Mouse (Mus musculus) lung, adult 10 weeks (tissue): ENCODE data around the gene Vangl1. TPM values are rescaled to one million over a fixed set of nuclear protein-coding genes. Genes with fewer than 3 reads are reported as not detected.

Experiments used
- polyA plus RNA-seq: library from polyadenylated mRNA; stranded (reverse); fragments of 350-450 nt; fragmentation: Illumina TruSeq; extraction: RNeasy Lipid Tissue Mini Kit (QIAGEN cat#74804); gene quantifications from one replicate; pipeline ENCODE4 v1.2.3, GENCODE M21; 2014; ENCODE audit warnings: low read depth, low replicate concordance; ENCODE audit not compliant: insufficient read depth

Vangl1 gene
- 7.2 TPM for polyA plus RNA-seq

GRCm38 (mm10) chr3:102203781-102204721, at the start of gene Vangl1:
TSS of gene Vangl1 (minus strand) at chr3:102204693.

Other genes with a start within 250 kb of the Vangl1 start
- gene Nhlh2, start 194.6 kb downstream of the Vangl1 start, polyA plus RNA-seq: not detected
- 8.7 TPM for gene Casq2, start 118.3 kb downstream of the Vangl1 start, polyA plus RNA-seq